Mouse (Mus musculus) CH12.LX (cell line): ENCODE measurements around the gene Gatb. TPM values are rescaled to one million over a fixed set of nuclear protein-coding genes. Genes with fewer than 3 reads are reported as not detected.

Experiments
- DNase-seq: peaks from one replicate; pipeline ENCODE4 v3.0.0-alpha.2; 2013; ENCODE audit errors: extremely low read depth
- H3K27ac ChIP-seq: 2 replicates; pipeline ENCODE4 v1.5.1; 2012; ENCODE audit warnings: low read depth, mild to moderate bottlenecking, control low read depth, moderate library complexity; ENCODE audit not compliant: insufficient read depth
- H3K27me3 ChIP-seq: replicated peaks from 2 replicates; pipeline ENCODE3; 2012; ENCODE audit warnings: inconsistent platforms
- H3K36me3 ChIP-seq, 2 experiments: replicated peaks in 1 of 2; 2 replicates each; pipeline versions ENCODE3 to v1.6.1; 2012; ENCODE audit warnings: inconsistent platforms in 1 of 2, low read length in 1 of 2, mild to moderate bottlenecking in 1 of 2, mixed read lengths in 1 of 2, moderate library complexity in 1 of 2; ENCODE audit not compliant: control insufficient read depth in 1 of 2, insufficient read depth in 1 of 2
- H3K4me1 ChIP-seq, 2 experiments: 2 replicates each; pipeline ENCODE4 v1.6.1; 2012; ENCODE audit warnings: inconsistent platforms in 1 of 2, moderate library complexity in 1 of 2; ENCODE audit not compliant: insufficient read depth in 2 of 2, control insufficient read depth in 1 of 2
- H3K4me2 ChIP-seq: 2 replicates; pipeline ENCODE4 v1.6.1; 2012; ENCODE audit warnings: low read depth, mild to moderate bottlenecking, control low read depth; ENCODE audit not compliant: poor library complexity, insufficient read depth, severe bottlenecking
- H3K4me3 ChIP-seq, 3 experiments: fragments of 150-350 bp in 1 of 3; sonication (generic) in 1 of 3; replicated peaks in 1 of 3; 2 replicates each; pipeline versions ENCODE3 to v1.5.1; 2011 to 2012; ENCODE audit warnings: low read depth in 2 of 3, low read length in 2 of 3, mild to moderate bottlenecking in 2 of 3, moderate library complexity in 2 of 3, control low read depth in 1 of 3, improper control_type of control experiment in 1 of 3, inconsistent platforms in 1 of 3, mixed read lengths in 1 of 3; ENCODE audit not compliant: poor library complexity in 1 of 3
- H3K79me2 ChIP-seq: replicated peaks from 2 replicates; pipeline ENCODE4 v1.6.1; 2012; ENCODE audit warnings: mild to moderate bottlenecking, moderate library complexity; ENCODE audit not compliant: control insufficient read depth, poor library complexity, insufficient read depth, severe bottlenecking; ENCODE audit errors: extremely low read depth
- H3K9ac ChIP-seq: 2 replicates; pipeline ENCODE4 v1.6.1; 2012; ENCODE audit warnings: low read depth, mild to moderate bottlenecking, control low read depth, moderate library complexity; ENCODE audit not compliant: insufficient read depth
- H3K9me3 ChIP-seq: replicated peaks from 2 replicates; pipeline ENCODE3; 2012; ENCODE audit warnings: low read length, inconsistent platforms, mixed read lengths
- E2F4 ChIP-seq: IDR thresholded peaks from 2 replicates; pipeline ENCODE4 v1.6.1; 2011; ENCODE audit warnings: low read depth, low read length, improper control_type of control experiment; ENCODE audit not compliant: insufficient replicate concordance
- GABPA ChIP-seq: IDR thresholded peaks from 2 replicates; pipeline ENCODE4 v1.6.1; 2012; ENCODE audit warnings: low read depth, low read length, improper control_type of control experiment, inconsistent platforms; ENCODE audit not compliant: insufficient replicate concordance
- MAFK ChIP-seq: IDR thresholded peaks from 2 replicates; pipeline ENCODE4 v1.6.1; 2011; ENCODE audit warnings: low read length, improper control_type of control experiment; ENCODE audit not compliant: insufficient replicate concordance
- POLR2A ChIP-seq: IDR thresholded peaks from 2 replicates; pipeline ENCODE4 v1.6.1; 2011; ENCODE audit warnings: low read depth, mild to moderate bottlenecking, improper control_type of control experiment, low read length
- ZNF384 ChIP-seq: IDR thresholded peaks from 2 replicates; pipeline ENCODE4 v1.6.1; 2012; ENCODE audit warnings: low read depth, low read length, improper control_type of control experiment, inconsistent platforms
- dilution Hi-C: fragments of 300-500 bp; cut with MboI; formaldehyde crosslinking; loops from 2 replicates; pipeline ENCODE4 v1.14.3; 2020; ENCODE audit warnings: low sequenced_read_pairs; ENCODE audit not compliant: extremely low pct_unique_long_range_greater_than_20kb, extremely low pct_ligation_motif_present
- in situ Hi-C: fragments of 300-500 bp; cut with MboI; formaldehyde crosslinking; loops from 3 replicates; pipeline ENCODE4 v1.14.3; 2019; ENCODE audit warnings: low sequenced_read_pairs, low pct_ligation_motif_present, low pct_unique_long_range_greater_than_20kb, mixed read lengths
- polyA plus RNA-seq: library from polyadenylated mRNA; unstranded; fragments of >175 nt; gene quantifications from 2 replicates; pipeline ENCODE4 v1.2.1, GENCODE M21; 2012; ENCODE audit warnings: low read depth; ENCODE audit not compliant: insufficient read length
- total RNA-seq, 2 experiments: library from RNA; depleted of rRNA; stranded (reverse); fragments of 300-350 nt in 1 of 2; fragments of >200 nt in 1 of 2; gene quantifications; 2 replicates each; pipeline ENCODE4 v1.2.3; 2012 to 2014

Gatb gene
- total and polyA plus RNA-seq, 3 experiments = 27.4 to 39.8 (median 31.9) TPM

- in situ Hi-C loops (no loop called here), dilution Hi-C loops (no loop called here)
- no peak for DNase-seq
- Histone ChIP-seq H3K9me3 (no peaks in the 10 kb centered on the region), H3K27me3 (no peaks in the 10 kb centered on the region), H3K27ac (no peak overlapping the region), H3K9ac (no peak overlapping the region), H3K79me2 (no peaks in the 10 kb centered on the region), H3K4me1 (no peaks in the 10 kb centered on the region), H3K4me3 (no peak overlapping the region), H3K4me2 (no peak overlapping the region), H3K36me3 (peaks cover 22 to 79% of the 10 kb centered on the region in 2 experiments)
- TF ChIP-seq MAFK = no peak
These were observed 70.9 kb downstream of the Gatb start for GRCm38 (mm10) chr3:85644814-85645213.

GRCm38 (mm10) chr3:85645517-85646004 lies 71.6 kb downstream of the Gatb start:
- Histone ChIP-seq H3K27ac (no peak overlapping the region), H3K4me1 (no peaks in the 10 kb centered on the region), H3K9me3 (no peaks in the 10 kb centered on the region), H3K36me3 (peaks cover 22 to 75% of the 10 kb centered on the region in 2 experiments)
- no peak for TF ChIP-seq GABPA
- TF ChIP-seq POLR2A = no peak
- no peak for TF ChIP-seq E2F4
- TF ChIP-seq, all 38 proteins: peak for 0
- Histone ChIP-seq H3K9ac (no peak overlapping the region), H3K27me3 (no peaks in the 10 kb centered on the region), H3K4me2 (no peak overlapping the region), H3K79me2 (no peaks in the 10 kb centered on the region), H3K4me3 (no peak overlapping the region)
- dilution Hi-C loops = no loop called here
- no peak for DNase-seq
- in situ Hi-C loops = no loop called here

- Histone ChIP-seq H3K27me3 (no peaks in the 10 kb centered on the region), H3K27ac (no peak overlapping the region), H3K36me3 (peaks cover 43 to 88% of the 10 kb centered on the region in 2 experiments), H3K9me3 (no peaks in the 10 kb centered on the region)
- no peak for TF ChIP-seq ZNF384
- TF ChIP-seq, all 38 proteins: peak for 0
- H3K79me2 ChIP-seq = no peaks in the 10 kb centered on the region
- H3K4me3 ChIP-seq = no peak overlapping the region
- DNase-seq = no peak
- no peak overlapping the region for H3K9ac ChIP-seq
- no peaks in the 10 kb centered on the region for H3K4me1 ChIP-seq
- dilution Hi-C loops (no loop called here), in situ Hi-C loops (no loop called here)
- no peak overlapping the region for H3K4me2 ChIP-seq
These were observed 75.3 kb downstream of the Gatb start for GRCm38 (mm10) chr3:85649176-85649575.
